Mouse (Mus musculus) midbrain, embryonic 11.5 days (tissue): ENCODE data around the gene Nfatc4. TPM values are rescaled to one million over a fixed set of nuclear protein-coding genes. Genes with fewer than 3 reads are reported as not detected.
A peak's percentile ranks its signal among the peaks of the same experiment; 100 is the strongest.

Source experiments
- ATAC-seq: fragments of 200-750 bp; cut with Nextera tagmentation; 2 replicates; pipeline ENCODE4 v1.8.0; 2017; ENCODE audit warnings: moderate TSS enrichment, moderate library complexity; ENCODE audit not compliant: low FRiP score
- DNase-seq: peaks from one replicate; pipeline ENCODE4 v3.0.0; 2015; ENCODE audit warnings: low spot score; ENCODE audit errors: missing footprints
- H3K27ac ChIP-seq: fragments of 300-500 bp; sonication (generic); 2 replicates; pipeline ENCODE4 v1.5.1; 2014; ENCODE audit warnings: low read depth, low read length
- H3K27me3 ChIP-seq: fragments of 300-500 bp; sonication (generic); 2 replicates; pipeline ENCODE4 v1.6.1; 2014; ENCODE audit warnings: mild to moderate bottlenecking, low read length, moderate library complexity, mixed read lengths; ENCODE audit not compliant: control insufficient read depth, insufficient read depth
- H3K36me3 ChIP-seq: fragments of 300-500 bp; sonication (generic); 2 replicates; pipeline ENCODE4 v1.6.1; 2014; ENCODE audit warnings: mild to moderate bottlenecking, low read length, moderate library complexity, mixed read lengths; ENCODE audit not compliant: control insufficient read depth, insufficient read depth
- H3K4me1 ChIP-seq: fragments of 300-500 bp; sonication (generic); 2 replicates; pipeline ENCODE4 v1.6.1; 2014; ENCODE audit warnings: low read length; ENCODE audit not compliant: control insufficient read depth, insufficient read depth
- H3K4me2 ChIP-seq: fragments of 300-500 bp; sonication (generic); 2 replicates; pipeline ENCODE4 v1.6.1; 2014; ENCODE audit warnings: mild to moderate bottlenecking, moderate library complexity
- H3K4me3 ChIP-seq: fragments of 300-500 bp; sonication (generic); 2 replicates; pipeline ENCODE4 v1.5.1; 2014; ENCODE audit warnings: low read depth, low read length
- H3K9ac ChIP-seq: fragments of 300-500 bp; sonication (generic); 2 replicates; pipeline ENCODE4 v1.6.1; 2014; ENCODE audit warnings: low read length
- H3K9me3 ChIP-seq: fragments of 300-500 bp; sonication (generic); 2 replicates; pipeline ENCODE4 v1.6.1; 2016; ENCODE audit warnings: low read length; ENCODE audit not compliant: control insufficient read depth
- WGBS: fragments of 180-500 bp; shearing (Covaris S2); extraction: QIAGEN DNeasy Blood & Tissue Kit; methylation state at CpG from one replicate; pipeline ENCODE4 v1.1.7; 2014; 5-methylcytosine and 5-hydroxymethylcytosine counted together
- polyA plus RNA-seq: library from polyadenylated mRNA; unstranded; fragments of >200 nt; fragmentation: Nextera tagmentation; extraction: Ambion mirVana; gene quantifications from 2 replicates; pipeline ENCODE4 v1.2.1, GENCODE M21; 2014

Nfatc4 gene
- polyA plus RNA-seq, 1 experiment from 2014 or later = 11.5 TPM

DNA sequence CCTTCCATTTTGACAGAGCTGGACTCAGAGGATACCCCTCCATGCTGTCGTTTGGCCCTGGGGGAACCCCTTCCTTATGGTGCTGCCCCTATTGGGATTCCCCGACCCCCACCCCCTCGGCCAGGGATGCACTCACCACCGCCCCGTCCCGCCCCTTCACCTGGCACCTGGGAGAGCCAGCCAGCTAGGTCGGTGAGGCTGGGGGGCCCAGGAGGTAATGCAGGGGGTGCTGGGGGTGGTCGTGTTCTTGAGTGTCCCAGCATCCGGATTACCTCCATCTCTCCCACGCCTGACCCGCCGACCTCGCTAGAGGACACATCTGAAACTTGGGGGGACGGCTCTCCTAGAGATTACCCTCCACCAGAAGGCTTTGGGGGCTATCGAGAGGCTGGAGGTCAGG, 3.2 kb downstream of the Nfatc4 start:
- Histone ChIP-seq H3K27ac (no peak overlapping the region), H3K27me3 (peaks cover 19% of the 10 kb centered on the region), H3K4me3 (peak overlapping the region; percentile 45), H3K4me2 (peak overlapping the region; percentile 89), H3K9ac (peak overlapping the region; percentile 31), H3K36me3 (no peaks in the 10 kb centered on the region), H3K9me3 (no peaks in the 10 kb centered on the region), H3K4me1 (peaks cover 35% of the 10 kb centered on the region)
- DNase-seq (no peak), ATAC-seq (no peak)
- WGBS = 3% methylated on average over 15 of the region's 15 CpGs

DNA sequence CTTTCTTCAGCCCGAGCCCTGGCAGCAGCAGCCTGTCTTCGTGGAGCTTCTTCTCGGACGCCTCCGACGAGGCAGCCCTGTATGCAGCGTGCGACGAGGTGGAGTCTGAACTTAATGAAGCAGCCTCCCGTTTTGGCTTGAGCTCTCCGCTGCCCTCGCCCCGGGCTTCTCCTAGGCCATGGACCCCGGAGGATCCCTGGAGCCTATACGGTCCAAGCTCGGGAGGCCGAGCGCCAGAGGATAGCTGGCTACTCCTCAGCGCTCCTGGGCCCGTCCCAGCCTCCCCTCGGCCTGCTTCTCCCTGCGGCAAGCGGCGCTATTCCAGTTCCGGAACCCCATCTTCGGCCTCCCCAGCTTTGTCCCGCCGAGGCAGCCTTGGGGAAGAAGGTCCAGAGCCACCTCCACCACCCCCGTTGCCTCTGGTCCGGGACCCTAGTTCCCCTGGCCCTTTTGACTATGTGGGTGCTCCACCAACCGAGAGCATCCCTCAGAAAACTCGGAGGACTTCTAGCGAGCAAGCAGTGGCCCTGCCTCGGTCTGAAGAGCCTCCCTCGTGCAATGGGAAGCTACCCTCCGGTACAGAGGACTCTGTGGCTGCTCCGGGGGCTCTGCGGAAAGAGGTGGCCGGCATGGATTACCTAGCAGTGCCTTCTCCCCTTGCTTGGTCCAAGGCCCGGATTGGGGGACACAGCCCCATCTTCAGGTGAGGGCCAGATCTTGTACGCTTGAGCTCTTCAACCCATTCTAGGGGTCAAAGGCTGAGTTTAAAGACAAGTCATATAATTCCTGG, 3.8 kb downstream of the Nfatc4 start:
- DNase-seq (peak; percentile 96), ATAC-seq (no peak)
- peak overlapping the region; percentile 45 for H3K4me3 ChIP-seq
- H3K4me1 ChIP-seq = peaks cover 35% of the 10 kb centered on the region
- H3K9me3 ChIP-seq = no peaks in the 10 kb centered on the region
- H3K36me3 ChIP-seq = no peaks in the 10 kb centered on the region
- no peak overlapping the region for H3K27ac ChIP-seq
- H3K4me2 ChIP-seq = peak overlapping the region; percentile 89
- H3K9ac ChIP-seq = peak overlapping the region; percentile 31
- WGBS = 9% methylated on average over 41 of the region's 41 CpGs
- peaks cover 19% of the 10 kb centered on the region for H3K27me3 ChIP-seq

DNA sequence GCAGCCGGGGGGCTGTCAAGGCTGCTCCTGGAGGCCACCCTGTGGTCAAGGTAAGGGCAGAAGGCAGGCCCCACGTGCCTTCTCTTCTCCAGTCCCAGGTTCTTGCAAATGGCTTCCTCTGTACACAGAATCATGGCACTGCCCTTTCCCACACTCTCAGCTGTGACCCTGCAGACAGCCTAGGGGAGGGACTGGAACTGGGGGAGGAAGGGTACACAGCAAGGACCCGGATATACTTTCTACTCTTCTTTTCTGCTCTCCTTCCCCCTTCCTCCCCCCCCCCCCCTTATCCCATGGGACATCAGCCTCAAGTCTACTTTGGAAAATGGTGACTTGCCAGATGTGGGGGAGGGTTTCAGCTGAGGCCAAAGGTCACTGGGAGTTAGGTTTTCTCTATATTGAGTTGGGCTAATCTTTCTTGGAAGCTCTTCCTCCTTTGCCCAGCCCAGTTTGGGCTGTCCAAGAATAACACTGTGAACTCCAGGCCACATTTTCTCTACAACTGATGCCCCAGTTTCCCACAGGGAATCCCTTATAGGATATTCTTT, 5.8 kb downstream of the Nfatc4 start:
- WGBS = 51% methylated on average over 3 of the region's 3 CpGs
- Histone ChIP-seq H3K4me1 (peaks cover 30% of the 10 kb centered on the region), H3K36me3 (no peaks in the 10 kb centered on the region), H3K4me2 (no peak overlapping the region), H3K9ac (no peak overlapping the region), H3K9me3 (no peaks in the 10 kb centered on the region), H3K27ac (no peak overlapping the region), H3K27me3 (peaks cover 19% of the 10 kb centered on the region), H3K4me3 (no peak overlapping the region)
- no peak for DNase-seq
- no peak for ATAC-seq

DNA sequence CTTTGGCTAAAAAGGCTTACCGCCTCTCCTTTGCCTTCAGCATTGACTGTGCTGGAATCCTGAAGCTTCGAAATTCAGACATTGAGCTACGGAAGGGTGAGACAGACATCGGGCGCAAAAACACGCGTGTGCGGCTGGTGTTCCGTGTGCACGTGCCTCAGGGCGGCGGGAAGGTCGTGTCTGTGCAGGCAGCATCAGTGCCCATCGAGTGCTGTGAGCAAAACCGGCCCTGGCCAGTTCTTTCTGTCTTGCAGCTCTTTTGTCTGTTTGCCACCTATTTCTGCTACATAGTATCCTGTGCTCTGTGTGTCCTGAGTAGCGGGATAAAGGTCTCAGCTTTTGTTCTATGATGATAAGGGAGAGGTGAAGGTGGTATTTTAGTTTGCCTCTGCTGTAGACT, 6.9 kb downstream of the Nfatc4 start:
- no peak overlapping the region for H3K4me3 ChIP-seq
- 92% methylated on average over 16 of the region's 16 CpGs for WGBS
- no peak overlapping the region for H3K9ac ChIP-seq
- DNase-seq (no peak), ATAC-seq (no peak)
- H3K27me3 ChIP-seq = peaks cover 19% of the 10 kb centered on the region
- no peaks in the 10 kb centered on the region for H3K36me3 ChIP-seq
- H3K4me1 ChIP-seq = peaks cover 20% of the 10 kb centered on the region
- H3K27ac ChIP-seq = no peak overlapping the region
- no peak overlapping the region for H3K4me2 ChIP-seq
- H3K9me3 ChIP-seq = no peaks in the 10 kb centered on the region

DNA sequence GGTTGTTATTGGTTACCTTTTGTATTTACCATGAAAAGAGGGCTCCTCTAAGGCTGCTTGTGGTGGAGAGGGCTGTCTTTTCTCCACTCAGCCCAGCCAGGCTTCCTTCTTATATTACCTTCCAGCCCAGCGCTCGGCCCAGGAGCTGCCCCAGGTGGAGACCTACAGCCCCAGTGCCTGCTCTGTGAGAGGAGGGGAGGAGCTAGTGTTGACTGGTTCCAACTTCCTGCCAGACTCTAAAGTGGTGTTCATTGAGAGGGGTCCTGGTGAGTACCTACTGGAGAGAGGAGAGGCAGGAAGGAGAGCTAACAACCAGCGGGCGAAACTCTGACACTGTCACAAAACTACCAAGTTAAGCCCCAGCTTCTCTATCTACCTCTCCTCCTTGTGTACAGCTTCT, 7.4 kb downstream of the Nfatc4 start:
- 87% methylated on average over 4 of the region's 4 CpGs for WGBS
- no peak overlapping the region for H3K4me2 ChIP-seq
- no peaks in the 10 kb centered on the region for H3K9me3 ChIP-seq
- no peak overlapping the region for H3K27ac ChIP-seq
- no peak for DNase-seq
- H3K4me3 ChIP-seq = no peak overlapping the region
- peaks cover 19% of the 10 kb centered on the region for H3K27me3 ChIP-seq
- H3K9ac ChIP-seq = no peak overlapping the region
- no peaks in the 10 kb centered on the region for H3K36me3 ChIP-seq
- H3K4me1 ChIP-seq = peaks cover 16% of the 10 kb centered on the region
- no peak for ATAC-seq

DNA sequence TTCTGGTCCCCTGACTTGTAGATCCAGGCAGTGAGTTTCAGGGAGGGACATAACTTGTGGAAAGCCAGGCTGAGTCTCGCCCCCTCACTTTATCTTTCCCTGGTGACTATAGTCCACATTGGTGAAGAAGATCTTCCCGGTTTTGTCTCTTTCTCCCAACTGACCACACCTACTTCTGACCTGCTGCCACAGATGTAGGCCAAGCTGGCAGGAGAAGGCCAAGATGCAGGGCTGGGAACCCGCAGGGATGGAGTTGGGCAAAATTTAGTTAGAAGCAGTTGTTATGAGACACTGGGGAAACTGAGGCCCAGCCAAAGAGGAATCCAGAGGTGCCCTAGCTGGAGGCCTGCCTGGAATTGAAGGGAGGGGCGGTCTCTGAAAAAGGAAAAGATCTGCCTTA, 10.2 kb downstream of the Nfatc4 start:
- no peaks in the 10 kb centered on the region for H3K4me1 ChIP-seq
- H3K27ac ChIP-seq = no peak overlapping the region
- no peak overlapping the region for H3K9ac ChIP-seq
- WGBS = 84% methylated on average over 4 of the region's 4 CpGs
- H3K36me3 ChIP-seq = no peaks in the 10 kb centered on the region
- no peak overlapping the region for H3K4me3 ChIP-seq
- no peak overlapping the region for H3K4me2 ChIP-seq
- H3K27me3 ChIP-seq = no peaks in the 10 kb centered on the region
- no peaks in the 10 kb centered on the region for H3K9me3 ChIP-seq
- DNase-seq = peak; percentile 61
- ATAC-seq = no peak

DNA sequence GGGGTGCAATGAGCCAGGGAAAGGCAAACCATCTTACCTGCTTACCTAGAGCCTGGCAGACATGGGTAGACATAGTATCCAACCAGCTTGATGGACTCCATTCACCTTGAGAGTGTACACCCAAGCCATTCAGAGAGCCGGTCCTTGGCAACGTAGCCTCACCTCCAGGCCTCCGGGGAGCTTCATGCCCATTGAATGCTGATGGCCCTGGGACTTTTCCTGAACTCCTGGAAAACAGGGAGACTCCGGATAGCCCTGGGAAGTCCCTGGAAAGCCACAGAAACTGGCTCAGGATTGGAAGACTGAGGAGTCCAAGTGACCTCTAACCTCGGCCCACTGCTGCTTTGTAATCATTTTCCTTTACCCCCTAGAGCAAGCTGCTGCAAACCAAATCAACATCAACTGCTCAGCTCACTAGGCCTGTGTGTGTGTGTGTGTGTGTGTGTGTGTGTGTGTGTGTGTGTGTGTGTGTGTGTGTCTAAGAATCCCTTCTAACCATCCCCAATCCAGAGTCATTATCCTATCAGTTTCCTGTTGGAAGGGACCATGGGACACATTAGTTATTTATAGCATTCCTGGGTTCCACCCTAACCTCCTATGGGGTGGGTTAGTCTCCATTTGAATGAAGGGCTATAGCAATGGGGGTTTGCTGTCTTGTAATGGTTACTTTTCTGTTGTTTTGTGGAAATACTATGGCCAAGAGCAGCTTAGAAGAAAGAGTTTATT, 12.0 kb downstream of the Nfatc4 start:
- Histone ChIP-seq H3K27ac (no peak overlapping the region), H3K36me3 (no peaks in the 10 kb centered on the region), H3K27me3 (no peaks in the 10 kb centered on the region), H3K4me1 (no peaks in the 10 kb centered on the region), H3K9me3 (no peaks in the 10 kb centered on the region), H3K4me2 (no peak overlapping the region), H3K9ac (no peak overlapping the region), H3K4me3 (no peak overlapping the region)
- ATAC-seq = no peak
- 64% methylated on average over 5 of the region's 5 CpGs for WGBS
- DNase-seq = peak; percentile 53

DNA sequence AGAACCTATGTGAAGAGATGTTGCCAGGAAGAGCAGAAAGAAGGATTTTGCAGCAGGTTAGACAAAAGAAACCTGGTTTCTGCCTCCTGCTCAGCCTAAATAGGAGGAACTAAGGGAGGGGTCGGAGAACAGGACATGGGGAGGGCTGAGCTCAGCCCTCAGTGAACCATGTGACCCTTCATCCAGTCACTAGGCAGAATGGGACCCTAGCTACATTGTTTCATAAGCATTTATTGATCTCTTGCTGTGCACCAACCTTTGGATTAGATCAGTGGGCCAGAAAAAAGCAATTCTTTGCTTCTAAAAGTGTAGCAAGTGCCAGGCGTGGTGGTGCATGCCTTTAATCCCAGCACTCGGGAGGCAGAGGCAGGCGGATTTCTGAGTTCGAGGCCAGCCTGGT, 15.4 kb downstream of the Nfatc4 start:
- Histone ChIP-seq H3K4me3 (no peak overlapping the region), H3K9me3 (no peaks in the 10 kb centered on the region), H3K36me3 (no peaks in the 10 kb centered on the region), H3K27ac (no peak overlapping the region), H3K4me1 (no peaks in the 10 kb centered on the region), H3K27me3 (no peaks in the 10 kb centered on the region), H3K4me2 (no peak overlapping the region), H3K9ac (no peak overlapping the region)
- ATAC-seq (no peak), DNase-seq (no peak)
- WGBS = 88% methylated on average over 5 of the region's 5 CpGs

DNA sequence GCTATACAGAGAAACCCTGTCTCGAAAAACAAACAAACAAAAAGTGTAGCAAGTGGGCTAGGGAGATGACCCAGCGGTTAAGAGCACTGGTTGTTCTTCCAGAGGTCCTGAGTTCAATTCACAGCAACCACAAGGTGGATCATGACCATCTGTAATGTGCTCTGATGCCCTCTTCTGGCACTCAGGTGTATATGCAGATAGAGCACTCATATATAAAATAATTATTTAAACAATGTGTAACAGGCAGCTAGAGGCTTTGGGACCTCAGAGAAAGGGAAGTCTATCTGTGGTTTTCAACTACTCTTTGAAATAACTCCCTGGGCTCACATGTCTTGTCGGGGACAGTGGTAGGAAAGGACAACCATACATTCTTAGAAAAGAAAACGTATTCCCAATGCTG, 15.8 kb downstream of the Nfatc4 start:
- no peak for ATAC-seq
- H3K4me2 ChIP-seq = no peak overlapping the region
- H3K27ac ChIP-seq = no peak overlapping the region
- 88% methylated on average over 4 of the region's 4 CpGs for WGBS
- DNase-seq = no peak
- no peaks in the 10 kb centered on the region for H3K36me3 ChIP-seq
- no peaks in the 10 kb centered on the region for H3K9me3 ChIP-seq
- no peaks in the 10 kb centered on the region for H3K27me3 ChIP-seq
- no peak overlapping the region for H3K4me3 ChIP-seq
- H3K4me1 ChIP-seq = no peaks in the 10 kb centered on the region
- H3K9ac ChIP-seq = no peak overlapping the region
